Mouse (Mus musculus) neural tube, embryonic 12.5 days (tissue): ENCODE data around the gene Metap2. TPM values are rescaled to one million over a fixed set of nuclear protein-coding genes. Genes with fewer than 3 reads are reported as not detected.
A peak's percentile ranks its signal among the peaks of the same experiment; 100 is the strongest.
"Not testable (repeated sequence)": the region's sequence is repeated elsewhere in the genome, so short reads cannot be mapped to it uniquely, and the experiment has no call there.

Source experiments
- ATAC-seq: fragments of 200-750 bp; cut with Nextera tagmentation; 2 replicates; pipeline ENCODE4 v1.8.0; 2017; ENCODE audit warnings: low read depth, mild to moderate bottlenecking, moderate TSS enrichment, moderate library complexity; ENCODE audit not compliant: low FRiP score
- H3K27ac ChIP-seq: fragments of 300-500 bp; sonication (generic); 2 replicates; pipeline ENCODE4 v1.5.1; 2016
- H3K27me3 ChIP-seq: fragments of 300-500 bp; sonication (generic); replicated peaks from 2 replicates; pipeline ENCODE4 v1.6.1; 2016; ENCODE audit warnings: mild to moderate bottlenecking
- H3K36me3 ChIP-seq: fragments of 300-500 bp; sonication (generic); 2 replicates; pipeline ENCODE4 v1.6.1; 2016; ENCODE audit warnings: mild to moderate bottlenecking
- H3K4me1 ChIP-seq: fragments of 300-500 bp; sonication (generic); 2 replicates; pipeline ENCODE4 v1.6.1; 2016
- H3K4me2 ChIP-seq: fragments of 300-500 bp; sonication (generic); replicated peaks from 2 replicates; pipeline ENCODE4 v1.6.1; 2016; ENCODE audit warnings: mild to moderate bottlenecking
- H3K4me3 ChIP-seq: fragments of 300-500 bp; sonication (generic); 2 replicates; pipeline ENCODE4 v1.5.1; 2016
- H3K9ac ChIP-seq: fragments of 300-500 bp; sonication (generic); 2 replicates; pipeline ENCODE4 v1.6.1; 2016; ENCODE audit warnings: mild to moderate bottlenecking
- H3K9me3 ChIP-seq: fragments of 300-500 bp; sonication (generic); 2 replicates; pipeline ENCODE4 v1.6.1; 2016; ENCODE audit warnings: mild to moderate bottlenecking
- WGBS: fragments of 180-500 bp; shearing (Covaris S2); methylation state at CpG from one replicate; pipeline ENCODE4 v1.1.7; 2016; 5-methylcytosine and 5-hydroxymethylcytosine counted together
- polyA plus RNA-seq: library from polyadenylated mRNA; unstranded; fragments of >200 nt; fragmentation: Nextera tagmentation; extraction: Ambion mirVana; gene quantifications from 2 replicates; pipeline ENCODE4 v1.2.1, GENCODE M21; 2016

Gene Metap2
- polyA plus RNA-seq, 1 experiment from 2014 or later, result 201 TPM

DNA sequence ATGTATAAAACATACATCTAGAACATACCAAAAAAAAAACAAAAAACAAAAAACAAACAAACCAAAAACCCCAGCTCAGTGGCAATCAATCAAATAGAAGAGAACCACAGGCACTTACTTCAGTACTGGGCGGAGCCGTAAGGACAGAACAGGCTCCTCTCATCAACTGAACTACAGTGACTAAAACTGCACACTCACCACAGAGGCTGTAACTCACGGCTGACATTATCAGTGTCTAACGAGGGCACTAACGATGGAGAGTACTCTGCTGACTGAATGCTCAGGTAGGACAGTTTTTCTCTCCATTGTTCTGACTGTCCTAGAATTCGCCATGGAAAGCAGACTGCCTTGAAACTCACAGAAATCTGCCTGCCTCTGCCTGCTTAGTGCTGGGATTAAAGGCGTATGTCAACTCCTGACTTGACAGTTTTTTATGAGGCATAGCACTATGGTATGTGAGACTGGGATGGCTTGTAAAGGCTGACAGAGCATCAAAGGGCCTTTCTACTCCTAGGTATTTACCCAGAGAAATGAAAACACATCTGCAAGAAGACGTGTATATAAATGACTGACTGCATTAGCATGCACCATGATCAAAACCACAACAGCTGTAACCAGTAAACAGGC lies 14.0 kb downstream of the Metap2 start:
- no peak for ATAC-seq
- Histone ChIP-seq H3K27ac (no peak overlapping the region), H3K9me3 (no peaks in the 10 kb centered on the region), H3K4me3 (no peak overlapping the region), H3K27me3 (no peaks in the 10 kb centered on the region), H3K9ac (no peak overlapping the region), H3K36me3 (peaks cover 43% of the 10 kb centered on the region), H3K4me2 (no peak overlapping the region), H3K4me1 (peaks cover under 1% of the 10 kb centered on the region; the same call in 1 of the 2 replicates)
- WGBS, result 85% methylated on average over 8 of the region's 8 CpGs

DNA sequence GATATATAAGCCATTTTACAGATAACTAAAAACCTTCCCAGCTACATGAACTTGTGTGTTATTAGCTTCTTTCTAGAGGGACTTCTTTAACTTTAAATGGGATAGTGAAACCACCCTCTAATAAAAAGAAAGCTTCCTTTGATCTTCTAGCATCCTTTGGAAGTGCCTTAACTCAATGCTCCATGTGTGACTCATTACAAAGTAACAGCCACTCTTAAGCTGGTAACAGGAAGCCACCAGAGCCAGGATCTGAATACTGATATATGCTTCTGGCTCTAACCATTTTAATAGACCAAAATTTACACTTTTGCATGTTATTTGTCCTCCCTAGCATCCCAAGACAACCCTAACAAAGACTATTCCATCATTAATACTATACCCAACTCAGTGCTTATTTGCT lies 15.0 kb downstream of the Metap2 start:
- Histone ChIP-seq H3K27me3 (no peaks in the 10 kb centered on the region), H3K4me2 (no peak overlapping the region), H3K4me3 (no peak overlapping the region), H3K4me1 (no peaks in the 10 kb centered on the region), H3K9ac (no peak overlapping the region), H3K27ac (no peak overlapping the region), H3K36me3 (peaks cover 44% of the 10 kb centered on the region), H3K9me3 (no peaks in the 10 kb centered on the region)
- no peak for ATAC-seq

DNA sequence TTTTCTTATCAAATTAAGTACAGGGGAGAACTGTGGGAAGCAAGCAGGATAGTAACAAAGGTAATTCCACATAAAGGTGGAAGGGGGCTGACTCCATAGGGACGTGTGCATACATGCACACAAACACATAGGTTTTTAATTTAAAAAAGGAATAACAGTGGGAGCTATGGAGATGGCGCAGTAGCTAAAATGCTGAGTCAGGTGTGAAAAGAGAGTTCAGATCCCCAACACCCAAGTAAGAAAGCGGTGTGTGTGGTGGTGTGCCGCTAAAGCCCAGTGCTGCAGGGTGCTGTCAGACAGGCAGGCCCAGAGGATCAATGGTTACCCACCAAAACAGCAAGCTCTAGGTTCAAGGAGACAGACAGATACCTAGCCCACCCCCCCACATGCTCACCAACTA lies 18.2 kb downstream of the Metap2 start:
- 96% methylated on average over 4 of the region's 4 CpGs for WGBS
- H3K4me3 ChIP-seq, result no peak overlapping the region
- no peaks in the 10 kb centered on the region for H3K9me3 ChIP-seq
- no peaks in the 10 kb centered on the region for H3K4me1 ChIP-seq
- peaks cover 34% of the 10 kb centered on the region for H3K36me3 ChIP-seq
- no peak overlapping the region for H3K4me2 ChIP-seq
- H3K27me3 ChIP-seq, result no peaks in the 10 kb centered on the region
- H3K9ac ChIP-seq, result no peak overlapping the region
- H3K27ac ChIP-seq, result no peak overlapping the region
- no peak for ATAC-seq

DNA sequence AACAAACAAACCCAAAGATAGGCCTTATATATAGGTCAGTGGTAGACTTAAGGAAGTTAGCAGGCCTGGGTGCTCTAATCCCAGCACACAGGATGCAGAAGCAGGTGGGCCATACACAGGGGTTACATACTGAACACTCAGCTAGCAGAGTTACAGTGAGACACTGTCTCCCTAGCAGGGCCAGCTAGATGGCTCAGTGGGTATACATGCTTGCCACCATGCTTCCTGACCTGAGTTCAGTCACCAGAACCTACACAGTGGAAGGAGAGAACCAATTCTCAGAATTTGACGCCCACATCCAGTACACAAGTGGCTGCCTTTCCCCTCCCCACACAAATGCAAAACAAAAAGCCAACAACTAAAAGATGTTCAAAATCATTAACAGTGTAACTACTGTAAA lies 20.1 kb downstream of the Metap2 start:
- peaks cover 42% of the 10 kb centered on the region for H3K36me3 ChIP-seq

DNA sequence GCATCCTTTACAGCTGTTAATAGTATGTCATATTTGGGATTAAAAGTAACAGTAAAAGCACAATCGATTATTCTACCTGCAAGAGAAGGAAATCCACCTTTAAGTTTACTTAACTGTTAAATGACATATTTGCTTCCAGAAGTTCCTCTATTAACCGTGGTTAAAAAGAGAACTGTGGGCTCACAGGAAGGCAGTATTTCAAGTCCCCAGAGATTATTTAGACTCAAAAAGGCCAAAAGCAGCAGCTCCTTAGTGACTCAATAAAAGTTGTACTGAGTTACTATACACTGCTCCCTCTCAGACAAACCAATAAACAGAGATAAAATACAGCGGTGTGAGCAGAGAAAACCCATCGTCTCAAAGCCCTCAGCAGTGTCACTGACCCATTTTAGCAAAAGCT lies 28.0 kb downstream of the Metap2 start:
- Histone ChIP-seq H3K4me2 (no peak overlapping the region), H3K27me3 (no peaks in the 10 kb centered on the region), H3K4me3 (no peak overlapping the region), H3K4me1 (no peaks in the 10 kb centered on the region), H3K9ac (no peak overlapping the region), H3K27ac (no peak overlapping the region), H3K36me3 (peaks cover 74% of the 10 kb centered on the region), H3K9me3 (no peaks in the 10 kb centered on the region)
- 89% methylated on average over 4 of the region's 4 CpGs for WGBS
- ATAC-seq, result no peak

More for the DNA sequence above, 20.1 kb downstream of the Metap2 start:
- H3K9ac ChIP-seq, result no peak overlapping the region
- no peak overlapping the region for H3K27ac ChIP-seq
- no peak overlapping the region for H3K4me2 ChIP-seq
- no peak for ATAC-seq
- H3K27me3 ChIP-seq, result no peaks in the 10 kb centered on the region
- 100% methylated on average over 1 of the region's 1 CpGs for WGBS
- H3K4me1 ChIP-seq, result no peaks in the 10 kb centered on the region
- H3K4me3 ChIP-seq, result no peak overlapping the region
- H3K9me3 ChIP-seq, result no peaks in the 10 kb centered on the region

DNA sequence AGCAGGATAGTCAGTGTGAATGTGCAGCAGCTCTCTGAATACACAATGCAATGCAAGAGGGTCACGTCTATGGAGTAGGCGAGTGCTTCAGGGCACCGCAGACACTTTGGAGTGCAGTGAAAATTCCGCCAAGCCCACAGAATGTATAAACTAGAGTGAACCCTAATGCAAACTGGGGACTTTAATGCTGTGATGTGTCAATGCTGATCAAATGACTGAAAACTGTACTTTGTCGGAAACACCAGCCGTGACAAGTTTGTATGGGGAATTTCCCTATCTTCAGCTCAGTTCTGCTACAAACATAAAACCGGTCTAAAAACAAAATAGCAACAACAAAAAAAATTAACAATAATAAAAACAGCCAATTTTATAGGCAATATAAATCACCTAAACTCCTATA lies 28.5 kb downstream of the Metap2 start:
- Histone ChIP-seq H3K4me2 (no peak overlapping the region), H3K9me3 (no peaks in the 10 kb centered on the region), H3K9ac (no peak overlapping the region), H3K27ac (no peak overlapping the region), H3K4me1 (no peaks in the 10 kb centered on the region), H3K36me3 (peaks cover 75% of the 10 kb centered on the region), H3K4me3 (no peak overlapping the region), H3K27me3 (no peaks in the 10 kb centered on the region)
- no peak for ATAC-seq
- WGBS, result 93% methylated on average over 7 of the region's 7 CpGs

DNA sequence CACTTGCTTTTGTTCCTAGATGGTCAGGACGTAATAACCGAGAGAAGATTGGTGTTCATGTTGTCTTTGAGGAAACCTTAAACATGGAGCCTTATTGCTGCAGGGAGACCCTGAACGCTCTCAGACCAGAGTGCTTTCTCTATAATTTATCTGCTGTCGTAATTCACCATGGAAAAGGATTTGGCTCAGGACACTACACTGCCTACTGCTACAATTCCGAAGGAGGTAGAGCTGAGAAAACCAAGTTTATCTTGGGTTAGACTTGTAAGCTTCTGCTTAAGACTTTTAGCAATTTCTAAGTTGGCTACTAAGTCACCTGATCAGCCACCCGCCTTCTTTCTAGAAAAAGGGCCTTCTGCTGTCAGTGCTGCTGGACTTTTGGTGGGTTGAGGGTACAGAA lies 40.8 kb downstream of the Metap2 start:
- Histone ChIP-seq H3K27me3 (no peaks in the 10 kb centered on the region), H3K4me3 (no peak overlapping the region), H3K4me1 (no peaks in the 10 kb centered on the region), H3K27ac (no peak overlapping the region), H3K9me3 (no peaks in the 10 kb centered on the region), H3K9ac (no peak overlapping the region), H3K4me2 (no peak overlapping the region), H3K36me3 (peaks cover 9% of the 10 kb centered on the region)
- WGBS, result 87% methylated on average over 6 of the region's 6 CpGs
- no peak for ATAC-seq

DNA sequence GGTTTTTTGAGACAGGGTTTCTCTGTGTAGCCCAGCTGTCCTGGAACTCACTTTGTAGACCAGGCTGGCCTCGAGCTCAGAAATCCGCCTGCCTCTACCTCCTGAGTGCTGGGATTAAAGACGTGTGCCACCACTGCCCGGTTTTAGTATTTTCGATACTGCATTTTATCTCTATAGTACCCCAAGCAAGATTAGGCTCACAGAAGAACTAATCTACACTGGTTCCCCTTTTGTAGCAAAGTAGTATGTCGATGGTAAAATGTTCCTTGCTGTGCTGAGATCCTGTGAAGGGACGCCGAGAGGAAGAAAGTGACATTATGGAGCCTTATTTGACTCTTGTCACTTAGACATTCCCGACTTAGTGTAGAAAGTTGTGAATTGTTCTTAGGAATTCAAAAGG lies 41.8 kb downstream of the Metap2 start:
- Histone ChIP-seq H3K4me2 (no peak overlapping the region), H3K27ac (no peak overlapping the region), H3K27me3 (no peaks in the 10 kb centered on the region), H3K9me3 (no peaks in the 10 kb centered on the region), H3K4me1 (no peaks in the 10 kb centered on the region), H3K4me3 (no peak overlapping the region), H3K36me3 (peaks cover 5% of the 10 kb centered on the region; the same call in 1 of the 2 replicates), H3K9ac (no peak overlapping the region)
- 92% methylated on average over 9 of the region's 9 CpGs for WGBS
- no peak for ATAC-seq

DNA sequence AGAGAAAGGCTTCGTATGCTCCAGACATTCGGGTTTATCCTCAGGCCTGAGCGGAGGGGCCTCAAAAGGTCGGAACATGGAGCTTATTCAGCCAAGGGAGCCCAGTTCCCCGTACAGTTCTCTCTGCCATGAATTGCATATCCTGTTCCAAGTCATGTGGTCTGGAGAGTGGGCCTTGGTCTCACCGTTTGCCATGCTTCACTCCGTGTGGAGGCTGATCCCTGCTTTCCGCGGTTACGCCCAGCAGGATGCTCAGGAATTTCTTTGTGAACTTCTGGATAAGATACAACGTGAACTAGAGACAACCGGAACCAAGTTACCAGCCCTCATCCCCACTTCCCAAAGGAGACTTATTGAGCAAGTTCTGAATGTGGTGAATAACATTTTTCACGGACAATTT lies 50.2 kb downstream of the Metap2 start:
- Histone ChIP-seq H3K9ac (no peak overlapping the region), H3K27ac (no peak overlapping the region), H3K36me3 (peaks cover 24% of the 10 kb centered on the region), H3K27me3 (no peaks in the 10 kb centered on the region), H3K4me3 (no peak overlapping the region), H3K4me1 (no peaks in the 10 kb centered on the region), H3K4me2 (no peak overlapping the region), H3K9me3 (peaks cover 19% of the 10 kb centered on the region)
- no peak for ATAC-seq
- 95% methylated on average over 13 of the region's 13 CpGs for WGBS

DNA sequence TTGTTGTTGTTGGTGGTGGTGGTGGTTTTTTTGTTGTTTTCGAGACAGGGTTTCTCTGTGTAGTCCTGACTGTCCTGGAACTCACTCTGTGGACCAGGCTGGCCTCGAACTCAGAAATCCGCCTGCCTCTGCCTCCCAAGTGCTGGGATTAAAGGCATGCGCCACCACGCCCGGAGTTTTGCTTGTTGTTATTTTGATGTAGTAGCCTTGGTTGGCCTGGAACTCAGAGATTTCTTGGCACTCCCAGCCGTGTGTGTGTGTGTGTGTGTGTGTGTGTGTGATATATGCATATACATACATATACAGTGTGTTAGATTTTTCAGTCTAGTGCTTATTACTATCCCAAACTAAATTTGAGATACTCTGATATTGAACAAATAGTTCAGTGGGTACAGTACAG lies 61.8 kb downstream of the Metap2 start:
- WGBS, result 86% methylated on average over 7 of the region's 7 CpGs
- not testable (repeated sequence) for H3K4me3 ChIP-seq, H3K9ac ChIP-seq, H3K9me3 ChIP-seq, H3K4me2 ChIP-seq, ATAC-seq, H3K27ac ChIP-seq, H3K36me3 ChIP-seq
- peaks cover 31% of the 10 kb centered on the region for H3K27me3 ChIP-seq
- H3K4me1 ChIP-seq, result peaks cover 21% of the 10 kb centered on the region

DNA sequence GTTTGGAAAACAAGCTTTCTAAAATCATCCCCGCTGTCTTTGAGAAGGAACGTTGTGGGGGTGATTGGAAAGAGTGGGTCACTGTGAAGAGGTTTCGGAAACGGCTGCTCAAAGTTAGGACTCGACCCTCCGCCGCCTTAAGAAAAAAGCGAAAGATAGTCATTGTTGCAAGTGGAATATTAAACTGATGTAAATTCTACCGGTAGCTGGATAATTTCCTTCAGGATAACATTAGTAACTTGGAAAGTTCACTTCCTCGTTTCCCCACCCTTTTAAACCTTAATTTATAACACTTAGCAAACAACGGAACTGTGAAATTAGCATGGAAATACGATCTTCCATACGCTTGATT lies 62.5 kb downstream of the Metap2 start:
- H3K27me3 ChIP-seq, result peaks cover 33% of the 10 kb centered on the region
- H3K4me3 ChIP-seq, result peak overlapping the region; percentile 72
- ATAC-seq, result no peak
- H3K4me1 ChIP-seq, result peaks cover 21% of the 10 kb centered on the region
- no peaks in the 10 kb centered on the region for H3K36me3 ChIP-seq
- H3K9ac ChIP-seq, result peak overlapping the region; percentile 65
- H3K9me3 ChIP-seq, result no peaks in the 10 kb centered on the region
- H3K27ac ChIP-seq, result no peak overlapping the region
- H3K4me2 ChIP-seq, result peak overlapping the region; percentile 97
- WGBS, result 2% methylated on average over 13 of the region's 13 CpGs

DNA sequence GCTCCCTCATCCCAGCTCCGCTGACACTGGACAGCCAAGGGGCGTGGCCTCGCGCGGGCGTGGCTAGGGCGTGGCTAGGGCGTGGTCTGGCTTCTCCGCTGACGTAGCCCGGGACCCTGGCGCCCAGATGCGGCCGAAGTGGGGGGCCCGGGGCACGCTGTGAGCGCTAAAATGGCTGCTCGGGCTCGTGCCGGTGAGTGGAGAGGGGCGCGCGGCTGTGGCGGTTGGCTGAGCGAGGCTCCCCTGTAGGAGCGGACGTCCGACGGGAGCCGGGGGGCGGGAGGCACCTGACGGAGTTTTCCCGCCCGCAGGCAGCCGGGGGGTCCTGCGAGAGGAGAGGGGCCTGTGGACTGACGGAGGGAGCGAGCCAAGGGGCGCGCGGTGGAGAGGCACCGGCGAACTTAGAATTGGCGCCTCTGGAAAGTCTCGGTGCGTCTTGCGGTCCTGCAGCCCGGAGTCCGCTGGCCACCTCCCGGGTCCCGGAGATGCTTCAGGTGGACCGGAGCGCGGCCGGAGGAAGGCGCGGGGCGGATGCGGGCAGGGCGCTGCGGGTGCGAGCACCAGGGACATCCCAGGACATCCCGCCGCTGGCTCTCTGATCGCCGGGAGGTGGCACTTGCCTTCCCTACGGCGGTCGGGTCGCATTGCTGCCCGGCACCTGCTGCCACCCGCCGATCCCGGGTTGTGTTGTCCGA lies 63.0 kb downstream of the Metap2 start:
- under 1% methylated on average over 75 of the region's 75 CpGs for WGBS
- Histone ChIP-seq H3K4me3 (peak overlapping the region; percentile 72), H3K27ac (no peak overlapping the region), H3K4me1 (peaks cover 21% of the 10 kb centered on the region), H3K4me2 (peak overlapping the region; percentile 97), H3K27me3 (peaks cover 33% of the 10 kb centered on the region), H3K36me3 (no peaks in the 10 kb centered on the region), H3K9ac (peak overlapping the region; percentile 65), H3K9me3 (no peaks in the 10 kb centered on the region)
- peak; percentile 96 for ATAC-seq

DNA sequence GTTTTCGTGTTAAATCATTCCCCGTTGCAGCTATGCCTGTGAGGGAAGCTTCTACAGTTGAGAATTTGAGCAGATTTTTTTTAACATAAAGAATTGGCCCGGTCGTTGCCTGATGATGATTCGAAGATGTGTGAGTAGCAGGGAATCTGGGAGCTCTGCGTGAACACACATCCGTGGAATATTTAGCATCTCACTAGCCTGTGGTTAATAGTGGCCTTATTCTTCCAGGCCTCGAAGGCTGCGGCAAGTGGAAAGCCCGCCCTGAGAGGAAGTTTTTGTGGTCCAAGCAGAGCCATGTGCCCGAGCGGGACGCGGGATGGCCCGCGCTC lies 63.6 kb downstream of the Metap2 start:
- Histone ChIP-seq H3K9ac (peak overlapping the region; percentile 65), H3K4me3 (peak overlapping the region; percentile 72), H3K36me3 (no peaks in the 10 kb centered on the region), H3K9me3 (no peaks in the 10 kb centered on the region), H3K27ac (no peak overlapping the region), H3K27me3 (peaks cover 33% of the 10 kb centered on the region), H3K4me1 (peaks cover 21% of the 10 kb centered on the region), H3K4me2 (peak overlapping the region; percentile 97)
- 4% methylated on average over 16 of the region's 16 CpGs for WGBS
- no peak for ATAC-seq
